Mouse (Mus musculus) T-cell, adult 2 months (primary cell): ENCODE data around the gene Psma6.

Experiments used
- DNase-seq: peaks from one replicate; pipeline ENCODE4 v3.0.0; 2022; ENCODE audit warnings: low spot score

Psma6 gene

GRCm38 (mm10) chr12:55440416-55440815 is 56.4 kb downstream of the Psma6 start:
- DNase-seq: no peak

GRCm38 (mm10) chr12:55442245-55442644 is 58.2 kb downstream of the Psma6 start:
- no peak for DNase-seq

DNA sequence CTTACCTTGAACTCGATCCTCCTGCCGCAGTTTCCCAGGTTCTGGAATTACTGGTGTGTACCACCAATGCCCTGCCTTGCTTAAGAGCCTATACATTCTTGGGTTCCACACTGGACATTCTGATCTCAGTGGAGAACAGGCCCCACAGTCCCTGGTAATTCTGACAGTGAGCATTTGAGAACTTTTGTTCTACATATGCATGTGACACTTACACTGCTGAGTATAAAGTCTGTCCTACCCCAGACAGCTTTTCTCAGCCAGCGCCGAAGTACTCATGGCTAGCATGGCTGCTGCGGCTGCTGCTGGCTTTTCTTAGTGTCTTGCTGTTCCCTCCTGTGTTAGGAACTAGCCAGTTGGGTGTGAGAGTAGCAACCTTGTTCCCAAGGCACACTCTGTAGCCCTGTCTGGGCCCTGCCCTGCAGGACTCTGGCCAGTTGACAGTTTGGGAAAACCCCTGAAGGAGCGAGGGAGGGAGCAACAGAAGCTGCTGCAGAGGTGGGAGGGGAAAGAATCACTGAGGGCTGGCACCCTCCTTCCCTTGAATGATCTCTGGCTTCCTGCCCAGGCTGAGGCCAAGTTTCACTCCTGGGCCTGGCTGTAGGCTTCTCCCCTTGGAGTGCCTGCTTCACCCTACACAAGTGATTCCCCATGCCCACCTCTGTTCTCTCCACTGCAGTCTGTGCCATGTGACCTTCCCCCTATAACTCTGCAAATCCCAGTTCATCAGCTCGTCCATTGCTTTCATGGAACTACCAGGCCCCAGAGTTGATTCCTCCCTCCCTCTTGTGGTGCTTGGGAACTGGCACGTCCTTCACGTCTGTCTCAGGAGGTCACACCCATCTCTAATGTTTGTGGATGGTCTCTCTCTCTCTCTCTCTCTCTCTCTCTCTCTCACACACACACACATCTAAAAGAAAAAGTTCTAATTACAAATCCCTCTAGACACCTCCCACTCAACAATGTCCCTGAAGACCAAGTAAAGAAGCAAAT is 59.1 kb downstream of the Psma6 start:
- no peak for DNase-seq

GRCm38 (mm10) chr12:55444031-55444451 is 60.0 kb downstream of the Psma6 start:
- DNase-seq: no peak

DNA sequence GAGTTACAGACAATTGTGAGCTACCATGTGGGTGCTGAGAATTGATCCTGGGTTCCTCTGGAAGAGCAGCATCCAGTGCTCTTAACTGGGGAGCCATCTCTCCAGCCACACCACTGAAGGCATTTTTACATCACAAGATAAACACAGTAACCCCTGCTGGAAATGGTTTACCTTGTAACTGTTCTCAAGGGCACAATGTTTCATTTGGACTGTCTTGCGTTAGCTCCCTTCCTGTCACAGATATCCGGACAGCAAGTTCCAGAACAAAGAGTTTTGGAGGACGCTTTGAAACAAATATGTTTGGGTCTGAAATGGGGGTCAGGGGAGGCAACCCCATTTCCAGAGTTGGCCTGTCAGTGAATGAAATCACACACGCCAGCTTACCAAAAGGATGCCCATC is 61.6 kb downstream of the Psma6 start:
- DNase-seq: no peak

DNA sequence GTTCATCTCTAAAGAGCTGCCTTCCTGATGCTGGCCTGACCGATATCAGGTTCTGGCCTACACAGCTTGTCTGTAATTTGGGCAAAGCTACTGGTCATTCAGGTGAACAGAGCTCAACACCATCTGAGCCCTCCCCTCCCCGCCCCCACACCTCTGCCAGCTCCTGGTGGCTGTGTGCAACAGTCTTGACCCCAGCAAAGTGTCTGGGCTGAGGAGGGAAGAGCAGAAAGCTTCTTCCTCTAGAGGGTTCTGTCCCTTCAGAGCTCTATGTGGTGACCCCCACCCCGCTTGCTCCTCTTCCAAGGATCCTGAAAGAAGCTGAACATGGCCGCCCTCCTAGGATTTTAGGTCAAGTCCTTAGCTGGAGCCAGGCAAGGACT is 62.3 kb downstream of the Psma6 start:
- DNase-seq: no peak

- DNase-seq: peak; percentile 81
Measured at GRCm38 (mm10) chr12:55446746-55447395, 62.8 kb downstream of the Psma6 start.

DNA sequence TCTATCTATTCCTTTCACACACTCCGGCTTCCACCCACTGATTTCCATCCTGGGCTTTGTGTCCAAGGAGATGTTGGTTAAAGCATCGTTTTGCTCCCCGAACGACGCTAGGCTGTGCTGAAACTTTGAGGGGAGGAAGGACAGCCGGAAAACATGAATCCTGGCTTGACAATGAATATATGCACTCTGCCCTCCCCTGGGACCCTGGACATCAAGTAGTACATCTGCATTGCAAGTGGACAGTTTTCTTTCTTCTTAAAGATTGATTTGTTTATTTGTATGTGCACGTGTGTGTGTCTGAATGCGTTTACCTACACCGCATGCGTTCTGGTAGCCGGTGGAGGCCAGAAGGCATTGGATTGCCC is 63.4 kb downstream of the Psma6 start:
- DNase-seq: no peak

GRCm38 (mm10) chr12:55448457-55448856 is 64.4 kb downstream of the Psma6 start:
- DNase-seq: no peak

DNA sequence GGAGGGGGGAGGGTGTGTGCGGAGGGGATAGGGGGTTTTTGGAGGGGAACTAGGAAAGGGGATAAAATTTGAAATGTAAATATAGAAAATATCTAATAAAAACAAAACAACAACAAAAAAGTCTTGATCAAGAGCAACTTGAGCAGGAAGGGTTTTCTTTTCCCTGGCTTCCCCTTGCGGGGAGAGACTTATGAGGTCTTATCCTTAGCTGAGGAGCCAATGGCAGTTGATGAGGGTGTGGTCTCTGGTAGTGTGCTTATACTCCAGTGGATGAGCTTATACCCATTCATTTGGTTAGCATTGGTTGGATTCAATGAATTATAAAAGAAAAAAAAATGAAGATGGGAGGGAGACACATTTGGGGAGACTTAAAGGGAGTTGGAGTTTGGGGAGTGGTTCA is 65.0 kb downstream of the Psma6 start:
- no peak for DNase-seq

DNA sequence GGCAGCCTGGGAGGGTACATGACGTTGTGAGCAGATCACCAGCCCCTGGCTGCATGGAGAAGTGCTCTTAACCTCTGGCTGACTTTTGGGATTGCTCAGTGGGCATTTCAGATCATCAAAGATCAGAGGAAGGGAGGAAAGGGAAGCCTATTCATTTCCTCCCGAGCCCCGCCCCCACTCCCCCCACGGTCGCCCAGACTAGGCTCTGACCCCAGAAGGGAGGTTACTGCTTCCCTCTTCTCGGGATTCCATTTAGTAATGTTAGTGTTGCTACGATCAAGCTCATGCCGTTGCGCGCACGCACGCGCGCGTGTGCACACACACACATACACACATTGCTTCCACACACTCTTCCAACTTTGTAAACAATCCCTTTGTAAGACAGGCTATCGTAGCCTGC is 66.4 kb downstream of the Psma6 start:
- DNase-seq: no peak

DNA sequence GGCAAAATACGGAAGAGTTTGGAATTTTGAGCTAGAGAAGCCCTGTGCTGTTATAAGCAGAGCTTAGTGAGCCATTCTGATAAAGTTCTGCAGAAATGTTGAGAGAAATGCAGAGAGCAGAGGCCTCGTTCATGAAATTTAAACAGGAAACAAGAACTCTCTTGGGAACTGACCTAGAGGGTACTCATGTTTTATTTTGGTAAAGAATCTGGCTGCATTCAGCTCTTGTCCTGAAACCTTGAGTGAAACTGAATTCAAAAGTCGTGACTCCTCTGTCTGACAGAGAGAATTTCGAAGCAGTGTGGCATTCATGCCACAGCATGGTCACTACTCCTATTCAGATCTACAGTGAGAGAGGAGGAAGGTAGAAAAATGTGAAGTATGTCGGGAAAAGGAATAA is 68.8 kb downstream of the Psma6 start:
- no peak for DNase-seq

DNA sequence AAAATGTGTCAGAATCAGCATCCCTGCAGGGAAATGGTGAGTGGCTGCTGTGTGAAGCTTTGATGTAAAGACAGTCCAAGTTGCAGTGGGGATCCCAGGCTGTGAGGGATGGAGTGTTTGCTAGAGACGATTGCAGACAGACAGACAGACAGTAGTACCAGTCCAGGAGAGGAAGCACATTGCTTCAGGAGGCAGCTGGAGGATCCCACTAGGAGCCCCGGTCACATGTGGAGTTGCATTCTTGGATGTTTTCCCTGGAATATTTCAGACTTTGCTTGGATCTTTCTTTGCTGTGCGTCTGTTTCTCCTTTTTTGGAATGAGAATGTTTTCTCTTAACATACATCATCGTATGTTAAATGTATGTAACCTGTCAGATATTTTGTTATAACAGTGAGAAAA is 69.9 kb downstream of the Psma6 start:
- DNase-seq: no peak

DNA sequence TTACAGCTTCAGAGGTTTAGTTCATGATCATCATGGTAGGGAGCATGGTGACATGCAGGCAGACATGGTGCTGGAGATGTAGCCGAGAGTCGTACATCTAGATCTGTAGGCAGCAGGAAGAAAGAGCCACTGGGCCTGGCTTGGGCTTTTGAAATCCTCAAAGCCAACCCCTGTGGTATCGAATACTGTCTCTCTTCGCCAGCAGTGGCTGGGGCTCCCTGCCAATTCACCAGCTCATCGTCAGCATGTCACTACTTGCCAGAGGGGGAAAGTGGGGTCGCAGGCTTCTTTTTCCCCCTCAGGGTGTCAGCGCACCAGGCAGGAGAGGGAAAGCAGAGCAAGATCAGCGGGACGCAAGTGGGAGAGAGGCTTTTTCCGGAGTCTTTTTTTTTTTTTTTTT is 71.2 kb downstream of the Psma6 start:
- no peak for DNase-seq

- DNase-seq: no peak
Measured at GRCm38 (mm10) chr12:55456136-55456535, 72.1 kb downstream of the Psma6 start.

DNA sequence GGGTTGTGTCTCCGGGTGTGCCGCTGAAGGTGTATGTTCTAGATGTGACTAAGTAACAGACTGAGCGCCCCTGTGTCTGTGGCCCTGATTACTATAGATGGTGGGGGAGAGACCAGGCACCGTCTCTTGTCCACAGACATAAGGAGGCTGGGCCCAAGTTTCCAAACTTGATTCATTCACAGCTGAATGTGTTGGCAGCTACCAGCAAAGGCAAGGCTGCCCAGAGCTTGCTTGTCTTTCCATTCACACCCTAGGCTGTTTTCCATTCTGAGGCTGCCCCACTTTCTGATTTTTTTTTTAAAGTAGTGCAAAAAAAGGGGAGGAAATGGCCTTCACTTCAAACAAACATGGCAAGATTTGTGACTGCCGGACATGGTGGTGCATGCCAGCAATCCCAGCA is 72.9 kb downstream of the Psma6 start:
- DNase-seq: no peak

DNA sequence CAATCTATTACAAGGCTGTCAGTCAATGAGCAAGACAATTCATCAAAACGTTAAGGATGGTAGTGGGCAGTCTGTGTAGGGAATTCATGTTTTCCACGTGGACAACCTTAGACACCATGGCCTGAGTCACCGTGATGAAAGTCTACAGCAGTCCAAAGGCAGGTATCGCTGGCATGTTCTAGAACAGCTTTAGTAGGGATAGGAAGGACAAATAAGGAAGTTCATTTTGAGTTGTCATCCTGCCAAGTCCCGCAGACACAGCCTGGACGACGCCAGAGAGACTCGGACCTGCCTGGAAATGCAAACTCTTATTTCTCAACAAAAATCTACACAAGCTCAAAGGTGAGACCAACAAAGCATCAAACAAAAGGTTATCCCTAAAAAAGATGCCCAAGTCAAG is 75.7 kb downstream of the Psma6 start:
- no peak for DNase-seq

DNA sequence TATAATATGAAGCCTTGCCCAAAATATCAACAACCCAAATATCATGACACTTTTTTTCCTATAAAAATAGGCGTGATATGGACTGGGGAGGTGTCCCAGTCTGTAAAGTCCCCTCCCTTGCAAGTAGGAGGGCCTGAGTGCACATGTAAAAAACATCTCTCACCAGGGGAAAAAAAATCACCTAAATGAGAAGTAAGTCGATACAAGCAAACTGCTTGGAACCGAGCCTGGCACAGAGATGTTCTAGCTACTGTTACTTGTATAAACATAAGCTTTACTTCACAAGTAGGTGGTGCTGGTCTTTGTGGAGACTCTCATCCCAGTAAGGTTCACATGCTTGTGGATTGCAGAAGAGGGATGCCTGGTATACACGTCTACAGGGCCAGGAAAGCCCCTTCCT is 76.9 kb downstream of the Psma6 start:
- DNase-seq: no peak

DNA sequence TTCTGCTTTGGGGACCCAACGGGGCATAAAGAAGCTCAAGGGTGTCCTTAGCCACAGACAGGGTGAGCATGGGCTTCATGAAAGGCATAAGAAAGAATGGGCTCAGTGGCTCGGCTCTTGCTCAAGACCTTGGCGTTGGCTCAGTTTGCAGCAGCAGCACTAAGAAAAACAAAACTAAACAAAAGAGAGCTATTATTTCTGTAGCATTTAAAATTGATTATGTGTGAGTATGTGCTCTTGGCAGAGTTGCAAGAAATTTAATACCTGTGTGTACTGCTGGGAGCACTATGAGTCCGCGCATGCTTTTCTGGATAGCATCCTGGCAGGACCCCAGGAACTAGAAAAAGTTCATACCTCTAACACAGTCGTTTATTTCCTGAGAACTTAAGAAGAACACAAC is 77.7 kb downstream of the Psma6 start:
- DNase-seq: no peak

GRCm38 (mm10) chr12:55462456-55462855 is 78.4 kb downstream of the Psma6 start:
- DNase-seq: no peak

DNA sequence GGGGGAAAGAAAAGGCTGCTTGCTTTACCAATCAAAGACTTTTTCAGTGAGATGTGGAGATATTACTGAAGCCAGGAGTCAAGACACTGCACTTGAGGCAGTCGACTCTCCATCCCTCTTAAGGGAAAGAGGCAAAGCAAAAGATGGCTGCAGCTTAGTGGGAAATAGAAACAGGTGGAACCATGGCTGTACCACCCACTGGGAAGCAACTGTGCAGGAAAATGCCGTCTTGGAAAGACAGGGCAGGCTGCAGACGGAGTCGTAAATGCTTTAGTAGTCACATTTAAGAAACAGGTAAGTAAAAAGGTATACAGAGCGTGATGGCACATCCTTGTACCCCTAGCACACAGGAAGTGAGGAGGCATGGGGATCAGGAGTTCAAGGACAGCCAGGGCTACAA is 79.1 kb downstream of the Psma6 start:
- DNase-seq: no peak

DNA sequence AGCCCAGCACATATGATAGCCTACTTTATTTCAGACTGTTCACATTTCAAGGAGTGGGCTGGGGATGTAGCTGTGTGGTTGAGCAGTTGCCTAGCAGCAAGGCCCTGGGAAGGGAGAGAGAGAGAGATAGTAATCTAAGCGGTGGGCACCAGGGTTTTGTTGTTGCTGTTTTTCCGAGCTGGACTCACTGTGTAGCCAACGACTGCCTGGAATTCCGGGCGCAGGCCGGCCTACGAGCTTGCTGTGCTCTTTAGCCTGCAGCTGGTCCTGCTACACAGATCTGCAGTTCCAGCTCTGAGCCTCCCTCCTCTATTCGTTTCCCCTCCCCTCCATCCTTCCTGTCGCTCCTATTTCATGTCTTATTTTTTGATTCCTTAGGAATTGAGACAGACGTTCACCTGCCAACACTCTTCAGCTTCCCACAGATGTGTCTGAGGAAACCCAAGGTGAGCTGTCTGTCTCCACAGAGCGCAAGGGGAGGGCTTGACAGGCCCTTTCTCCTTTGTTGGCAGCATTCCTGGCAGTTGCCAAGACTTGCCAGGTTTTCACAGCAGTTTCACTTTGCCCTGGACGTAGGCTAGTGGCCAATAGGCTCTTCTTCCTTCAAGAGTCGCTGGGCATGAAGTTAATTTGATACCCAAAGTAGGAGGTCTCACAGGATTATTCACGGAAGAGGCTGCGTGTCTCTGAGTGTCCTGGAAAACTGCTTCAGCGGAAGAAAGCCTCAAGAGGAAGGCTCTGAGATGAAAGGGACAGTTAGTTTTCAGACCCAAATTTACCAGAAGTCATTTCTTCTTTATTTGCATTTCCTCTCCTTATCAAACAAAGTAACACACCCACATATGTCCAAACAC is 80.2 kb downstream of the Psma6 start:
- no peak for DNase-seq
